Mouse (Mus musculus) midbrain, postnatal 0 days (tissue): ENCODE measurements at regions not wholly inside any gene's neighbourhood (a gene's known extent, or its start where the extent isn't known, plus 50 kb on each side); places are given as distances from the start of the nearest gene placed in this dataset.

Experiments used
- ATAC-seq: fragments of 200-750 bp; cut with Nextera tagmentation; 2 replicates; pipeline ENCODE4 v1.8.0; 2017; ENCODE audit warnings: moderate number of reproducible peaks, mild to moderate bottlenecking, moderate TSS enrichment, moderate library complexity; ENCODE audit not compliant: low FRiP score
- DNase-seq: peaks from one replicate; pipeline ENCODE4 v3.0.0-alpha.2; 2015; ENCODE audit warnings: low spot score
- H3K27ac ChIP-seq: fragments of 300-500 bp; sonication (generic); 2 replicates; pipeline ENCODE4 v1.5.1; 2014; ENCODE audit warnings: low read depth, mild to moderate bottlenecking, low read length, mixed read lengths
- H3K27me3 ChIP-seq: fragments of 300-500 bp; sonication (generic); 2 replicates; pipeline ENCODE4 v1.6.1; 2014; ENCODE audit warnings: low read length, control low read depth, mixed read lengths; ENCODE audit not compliant: insufficient read depth
- H3K36me3 ChIP-seq: fragments of 300-500 bp; sonication (generic); 2 replicates; pipeline ENCODE4 v1.6.1; 2014; ENCODE audit warnings: low read length, control low read depth, mixed read lengths; ENCODE audit not compliant: insufficient read depth
- H3K4me1 ChIP-seq: fragments of 300-500 bp; sonication (generic); 2 replicates; pipeline ENCODE4 v1.6.1; 2014; ENCODE audit warnings: mild to moderate bottlenecking, control low read depth, antibody characterized with exemption, low read length, mixed read lengths; ENCODE audit not compliant: insufficient read depth
- H3K4me2 ChIP-seq: fragments of 300-500 bp; sonication (generic); 2 replicates; pipeline ENCODE4 v1.6.1; 2014; ENCODE audit warnings: low read depth, mild to moderate bottlenecking, low read length, mixed read lengths; ENCODE audit not compliant: poor library complexity, severe bottlenecking
- H3K4me3 ChIP-seq: fragments of 300-500 bp; sonication (generic); 2 replicates; pipeline ENCODE4 v1.5.1; 2014; ENCODE audit warnings: low read depth, mild to moderate bottlenecking, low read length, moderate library complexity
- H3K9ac ChIP-seq: fragments of 300-500 bp; sonication (generic); replicated peaks from 2 replicates; pipeline ENCODE4 v1.6.1; 2014; ENCODE audit warnings: mild to moderate bottlenecking, low read length, moderate library complexity, mixed read lengths; ENCODE audit not compliant: poor library complexity, severe bottlenecking
- H3K9me3 ChIP-seq: fragments of 300-500 bp; sonication (generic); 2 replicates; pipeline ENCODE4 v1.6.1; 2016; ENCODE audit warnings: low read length, control low read depth
- CTCF ChIP-seq: IDR thresholded peaks from 2 replicates; pipeline ENCODE4 v1.5.1; 2016; ENCODE audit warnings: antibody characterized with exemption, mild to moderate bottlenecking
- WGBS: fragments of 180-500 bp; shearing (Covaris S2); extraction: QIAGEN DNeasy Blood & Tissue Kit; methylation state at CpG from one replicate; pipeline ENCODE4 v1.1.7; 2014; 5-methylcytosine and 5-hydroxymethylcytosine counted together

DNA sequence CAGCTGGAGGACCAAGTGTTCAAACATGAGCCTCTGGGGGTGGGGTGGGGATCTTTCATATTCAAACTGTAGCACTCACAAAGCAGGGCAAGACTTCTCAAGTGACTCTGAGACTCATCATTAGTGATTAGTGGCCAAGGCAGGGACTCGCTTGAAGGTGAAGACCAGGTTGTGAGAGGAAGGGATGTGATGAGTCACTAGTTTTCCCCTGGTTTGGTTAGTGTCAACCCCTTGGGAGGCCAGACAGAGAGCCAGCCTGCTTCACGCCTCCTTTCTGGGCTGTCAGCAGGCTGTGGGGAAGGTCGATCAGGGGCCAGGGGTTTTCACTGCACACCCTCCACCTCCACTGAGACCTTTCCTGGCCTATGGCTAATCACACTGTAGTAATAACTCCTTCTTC, 65.2 kb downstream of the Slc30a10 start:
- ATAC-seq: no peak
- Histone ChIP-seq H3K36me3 (no peaks in the 10 kb centered on the region), H3K27me3 (no peaks in the 10 kb centered on the region), H3K4me1 (no peaks in the 10 kb centered on the region), H3K27ac (no peak overlapping the region), H3K9ac (no peak overlapping the region), H3K9me3 (no peaks in the 10 kb centered on the region), H3K4me2 (no peak overlapping the region), H3K4me3 (no peak overlapping the region)
- 74% methylated on average over 3 of the region's 3 CpGs for WGBS
- DNase-seq: no peak
- no peak for TF ChIP-seq CTCF

GRCm38 (mm10) chr1:185524020-185524419, 69.4 kb downstream of the Slc30a10 start:
- Histone ChIP-seq H3K27ac (no peak overlapping the region), H3K9ac (no peak overlapping the region)
- WGBS: 84% methylated on average over 10 of the region's 10 CpGs

GRCm38 (mm10) chr1:185533471-185533870, 78.8 kb downstream of the Slc30a10 start:
- 80% methylated on average over 5 of the region's 5 CpGs for WGBS
- ATAC-seq: no peak
- H3K27ac ChIP-seq: no peak overlapping the region

More at GRCm38 (mm10) chr1:185524020-185524419, 69.4 kb downstream of the Slc30a10 start:
- DNase-seq (no peak), ATAC-seq (no peak)
- Histone ChIP-seq H3K4me1 (no peaks in the 10 kb centered on the region), H3K4me3 (no peak overlapping the region), H3K4me2 (no peak overlapping the region), H3K27me3 (no peaks in the 10 kb centered on the region), H3K36me3 (no peaks in the 10 kb centered on the region), H3K9me3 (no peaks in the 10 kb centered on the region)
- no peak for TF ChIP-seq CTCF

DNA sequence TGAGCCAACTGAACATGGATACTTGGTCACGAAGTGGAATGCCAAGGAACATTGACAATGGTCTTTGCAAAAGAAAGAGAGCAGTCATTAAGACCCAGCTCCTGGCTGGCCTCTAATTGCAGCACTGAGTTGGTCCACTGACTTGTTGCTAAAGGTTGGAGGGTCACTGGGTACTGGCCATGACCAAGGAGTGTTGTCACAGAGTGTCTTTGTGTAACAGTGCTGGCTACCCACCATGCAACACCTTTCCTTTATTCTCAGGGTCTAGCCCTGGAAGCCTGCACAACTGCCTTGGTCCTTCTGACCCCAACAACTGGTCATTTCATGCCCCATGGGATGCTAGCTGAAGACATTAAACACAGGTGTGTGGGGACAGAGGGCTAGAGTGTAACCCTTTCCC, 79.5 kb downstream of the Slc30a10 start:
- Histone ChIP-seq H3K36me3 (no peaks in the 10 kb centered on the region), H3K4me2 (no peak overlapping the region), H3K4me1 (no peaks in the 10 kb centered on the region), H3K27ac (no peak overlapping the region), H3K27me3 (no peaks in the 10 kb centered on the region), H3K9ac (no peak overlapping the region), H3K4me3 (no peak overlapping the region), H3K9me3 (no peaks in the 10 kb centered on the region)
- DNase-seq: no peak
- 91% methylated on average over 1 of the region's 1 CpGs for WGBS
- no peak for ATAC-seq
- no peak for TF ChIP-seq CTCF

More at GRCm38 (mm10) chr1:185533471-185533870, 78.8 kb downstream of the Slc30a10 start:
- H3K4me2 ChIP-seq: no peak overlapping the region
- no peak for TF ChIP-seq CTCF
- no peaks in the 10 kb centered on the region for H3K9me3 ChIP-seq
- no peak for DNase-seq
- no peaks in the 10 kb centered on the region for H3K27me3 ChIP-seq
- no peak overlapping the region for H3K9ac ChIP-seq
- H3K4me3 ChIP-seq: no peak overlapping the region
- H3K36me3 ChIP-seq: no peaks in the 10 kb centered on the region
- H3K4me1 ChIP-seq: no peaks in the 10 kb centered on the region

- Histone ChIP-seq H3K27ac (no peak overlapping the region), H3K9ac (no peak overlapping the region), H3K9me3 (no peaks in the 10 kb centered on the region), H3K4me2 (no peak overlapping the region), H3K4me3 (no peak overlapping the region), H3K4me1 (no peaks in the 10 kb centered on the region), H3K36me3 (no peaks in the 10 kb centered on the region), H3K27me3 (no peaks in the 10 kb centered on the region)
- no peak for ATAC-seq
- WGBS: 85% methylated on average over 6 of the region's 6 CpGs
- TF ChIP-seq CTCF: no peak
- no peak for DNase-seq
These were observed 80.7 kb downstream of the Slc30a10 start for GRCm38 (mm10) chr1:185535321-185535720.

- no peak for DNase-seq
- H3K9me3 ChIP-seq: no peaks in the 10 kb centered on the region
- no peak overlapping the region for H3K4me3 ChIP-seq
- H3K36me3 ChIP-seq: no peaks in the 10 kb centered on the region
- no peak overlapping the region for H3K27ac ChIP-seq
- H3K4me2 ChIP-seq: no peak overlapping the region
- 92% methylated on average over 4 of the region's 4 CpGs for WGBS
- no peaks in the 10 kb centered on the region for H3K27me3 ChIP-seq
- no peak overlapping the region for H3K9ac ChIP-seq
- TF ChIP-seq CTCF: no peak
- no peaks in the 10 kb centered on the region for H3K4me1 ChIP-seq
- no peak for ATAC-seq
These were observed 82.6 kb downstream of the Slc30a10 start for GRCm38 (mm10) chr1:185537236-185537635.
